Mouse (Mus musculus) left cerebral cortex, postnatal 14 days (tissue): Measurements from ENCODE around the gene Map4k2. TPM values are rescaled to one million over a fixed set of nuclear protein-coding genes. Genes with fewer than 3 reads are reported as not detected.
A peak's percentile ranks its signal among the peaks of the same experiment; 100 is the strongest.

Experiments used
- DNase-seq, 2 experiments: peaks; one replicate each; pipeline ENCODE4 v3.0.0; 2021 to 2022; ENCODE audit warnings: low spot score in 2 of 2, mixed read lengths in 1 of 2
- intact Hi-C: fragments of 180-260 bp; cut with DNase I; formaldehyde crosslinking; loops from one replicate; pipeline ENCODE4 v1.15.1; 2025
- long read RNA-seq, 2 experiments: library from polyadenylated mRNA; stranded (forward); transcript quantifications; one replicate each; pipeline ENCODE4 v2.0.0; 2021
- total RNA-seq, 2 experiments: library from RNA; stranded (reverse); gene quantifications; 2 replicates each; pipeline ENCODE4 v1.2.3; 2021

Gene Map4k2
- 10 to 100 TPM; 60.0 to 75.9 TPM for total RNA-seq
- long read RNA-seq, experiment 1, full-length matches to known transcripts = 10 of 28 reads
- long read RNA-seq, experiment 1, partial matches to known transcripts = 12 of 28 reads
- long read RNA-seq, experiment 1, other reads (novel, unspliced or antisense) = 6 of 28 reads
- long read RNA-seq, experiment 2, full-length matches to known transcripts = 6 of 20 reads
- long read RNA-seq, experiment 2, partial matches to known transcripts = 8 of 20 reads
- long read RNA-seq, experiment 2, other reads (novel, unspliced or antisense) = 6 of 20 reads

GRCm38 (mm10) chr19:6340524-6341452 is at the start of gene Map4k2:
Gene Map4k2 (plus strand): TSS chr19:6341135.
- DNase-seq = peak in 1 of 2 experiments; percentile 66
- intact Hi-C loops = no loop called here

DNA sequence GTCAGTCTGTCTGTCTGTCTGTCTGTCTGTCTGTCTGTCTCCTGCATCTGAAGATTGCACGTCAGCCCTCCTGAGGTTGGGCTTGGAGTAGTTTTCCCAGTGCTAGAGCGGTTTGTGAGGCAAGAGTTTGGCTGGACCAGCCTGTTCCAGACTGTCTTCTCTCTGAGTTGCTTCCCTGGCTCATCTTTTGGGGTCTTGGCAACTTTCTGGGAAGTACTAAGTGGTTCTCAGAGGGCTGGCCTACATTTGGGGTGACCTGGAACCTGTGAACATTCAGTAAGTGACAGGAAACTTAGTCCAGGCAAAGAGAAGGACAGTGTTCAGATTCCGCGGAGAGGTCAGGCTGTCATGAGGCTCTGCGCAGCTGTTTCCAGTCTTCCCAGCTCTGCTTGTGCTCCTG is 48.7 kb upstream of the Map4k2 start:
- no peak for DNase-seq
- intact Hi-C loops = no loop called here

- DNase-seq = no peak
- intact Hi-C loops = no loop called here
Observed at GRCm38 (mm10) chr19:6294301-6294700, 46.6 kb upstream of the Map4k2 start.

DNA sequence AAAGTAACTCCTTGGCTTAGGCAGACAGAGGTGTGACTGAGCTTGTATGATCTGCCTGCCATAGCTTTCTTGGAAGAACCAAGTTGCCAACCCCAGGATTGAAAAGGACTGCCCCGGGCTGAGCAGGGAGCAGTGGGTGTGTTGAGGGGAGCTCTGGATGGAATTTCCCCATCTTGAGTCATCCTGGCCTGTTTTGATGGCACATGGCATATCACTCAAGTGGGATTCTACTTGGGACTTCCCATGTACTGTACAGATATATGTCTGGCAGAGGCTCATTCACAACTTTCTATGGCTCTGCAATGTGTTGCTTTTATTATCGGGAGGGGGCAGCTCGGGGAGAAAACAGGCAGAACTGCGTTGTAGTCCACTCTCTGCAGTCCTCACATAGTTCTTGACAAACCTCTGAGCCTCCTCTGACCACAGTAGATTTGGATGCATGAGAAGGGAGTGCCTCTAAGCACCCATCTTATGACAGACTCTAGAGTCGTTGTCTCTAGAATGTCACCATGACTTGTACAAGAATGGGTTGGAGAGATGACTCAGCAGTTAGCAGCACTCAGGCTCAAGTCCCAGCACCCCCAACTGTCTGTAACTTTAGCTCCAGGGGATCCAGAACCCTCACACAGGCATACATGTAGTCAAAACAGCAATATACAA is 44.3 kb upstream of the Map4k2 start:
- no peak for DNase-seq
- intact Hi-C loops = no loop called here

DNA sequence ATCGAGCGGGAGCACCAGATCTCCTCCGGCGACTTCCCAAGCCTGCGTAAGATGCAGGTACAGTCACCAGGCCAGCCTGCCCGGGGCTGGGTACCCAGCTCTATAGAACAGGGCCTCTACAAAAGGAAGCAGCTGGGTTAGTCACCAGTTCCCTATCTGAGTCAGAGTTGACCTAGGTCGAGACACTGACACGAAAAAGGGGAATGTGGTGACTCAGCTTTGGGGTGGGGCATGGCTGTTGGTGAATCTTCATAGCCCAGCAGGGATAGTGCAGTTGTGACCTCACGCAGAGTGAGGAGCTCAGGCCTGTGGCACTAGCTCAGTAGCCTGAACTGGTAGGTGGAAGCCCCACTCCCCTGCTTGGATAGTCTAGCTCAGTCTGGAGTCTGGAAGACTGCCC is 43.3 kb upstream of the Map4k2 start:
- DNase-seq = no peak
- intact Hi-C loops = no loop called here

DNA sequence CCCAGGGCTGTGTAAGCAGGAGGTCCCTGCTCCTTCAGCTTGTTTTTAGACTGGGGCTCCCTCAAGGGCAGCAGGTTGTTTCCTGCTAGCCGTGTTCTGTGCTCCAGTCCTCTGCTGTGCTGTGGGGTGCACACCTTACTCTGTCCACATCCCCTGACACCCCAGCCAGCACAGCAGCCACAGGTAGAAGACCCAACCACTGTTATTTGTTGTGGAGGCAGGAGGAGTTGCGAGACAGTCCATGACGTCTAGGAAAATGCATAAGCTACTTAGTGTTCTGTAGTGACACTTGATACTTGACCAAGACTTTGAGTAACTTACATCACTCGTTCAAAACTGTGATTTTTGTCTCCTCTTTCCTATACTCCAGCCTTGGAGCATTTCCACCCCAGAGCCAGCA is 41.9 kb upstream of the Map4k2 start:
- no peak for DNase-seq
- intact Hi-C loops = no loop called here

- intact Hi-C loops = no loop called here
- peak in 1 of 2 experiments; percentile 22 for DNase-seq
Observed at GRCm38 (mm10) chr19:6299450-6300267, 41.3 kb upstream of the Map4k2 start.

DNA sequence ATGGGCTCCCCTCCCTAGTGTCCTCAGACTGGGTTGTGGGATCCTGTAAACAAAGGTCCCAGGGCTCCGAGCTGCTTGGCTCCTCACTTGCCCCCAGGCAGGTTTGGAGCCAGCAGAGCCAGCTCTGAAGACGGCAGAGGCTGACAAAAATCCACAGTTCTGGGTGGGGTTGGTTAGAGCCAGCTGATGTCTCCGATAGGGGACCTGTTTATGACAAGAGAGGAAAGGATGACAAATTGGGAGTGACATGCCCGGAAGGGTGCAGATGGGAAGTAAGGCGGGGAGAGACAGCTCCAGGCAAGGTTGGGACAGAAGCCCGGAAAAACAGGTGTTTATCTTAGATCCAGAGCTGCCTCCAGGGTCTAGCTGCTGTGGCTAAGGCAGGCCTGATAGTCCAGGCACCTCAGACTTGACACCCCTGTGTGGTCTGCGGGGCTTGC is 40.5 kb upstream of the Map4k2 start:
- intact Hi-C loops = no loop called here
- DNase-seq = no peak

- intact Hi-C loops = no loop called here
Observed at GRCm38 (mm10) chr19:6302114-6302513, 38.8 kb upstream of the Map4k2 start.

GRCm38 (mm10) chr19:6302522-6302921 is 38.4 kb upstream of the Map4k2 start:
- DNase-seq = peak; percentile 19 to 32
- intact Hi-C loops = no loop called here

More at GRCm38 (mm10) chr19:6302114-6302513, 38.8 kb upstream of the Map4k2 start:
- DNase-seq = no peak

DNA sequence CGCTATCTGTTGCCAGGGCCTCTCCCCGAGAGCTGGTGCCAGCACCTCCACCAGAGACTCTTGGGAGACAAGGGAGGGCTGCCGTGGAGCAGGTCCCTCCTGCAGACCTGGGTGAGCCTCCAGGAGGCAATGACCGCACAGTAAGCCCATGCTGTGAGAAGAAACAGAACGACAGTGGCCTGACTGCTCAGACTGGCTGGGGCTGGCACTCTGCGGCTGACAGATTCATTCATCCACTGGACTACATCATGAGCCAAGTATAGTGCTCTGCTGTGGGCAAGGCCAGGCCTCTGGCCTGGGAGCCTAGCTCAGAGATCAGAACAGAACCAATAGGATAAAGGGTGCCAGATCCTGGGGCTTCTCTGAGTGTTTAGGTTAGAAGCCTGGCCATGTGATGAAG is 37.1 kb upstream of the Map4k2 start:
- intact Hi-C loops = loop anchor here (1.0 kb wide), 1 partner anchor 36 kb away; no protein-coding TSS in a partner anchor
- no peak for DNase-seq

GRCm38 (mm10) chr19:6304787-6305516 is 36.0 kb upstream of the Map4k2 start:
- intact Hi-C loops = loop anchor here (1.0 kb wide), 1 partner anchor 37 kb away; no protein-coding TSS in a partner anchor
- DNase-seq = peak; percentile 68 to 76

DNA sequence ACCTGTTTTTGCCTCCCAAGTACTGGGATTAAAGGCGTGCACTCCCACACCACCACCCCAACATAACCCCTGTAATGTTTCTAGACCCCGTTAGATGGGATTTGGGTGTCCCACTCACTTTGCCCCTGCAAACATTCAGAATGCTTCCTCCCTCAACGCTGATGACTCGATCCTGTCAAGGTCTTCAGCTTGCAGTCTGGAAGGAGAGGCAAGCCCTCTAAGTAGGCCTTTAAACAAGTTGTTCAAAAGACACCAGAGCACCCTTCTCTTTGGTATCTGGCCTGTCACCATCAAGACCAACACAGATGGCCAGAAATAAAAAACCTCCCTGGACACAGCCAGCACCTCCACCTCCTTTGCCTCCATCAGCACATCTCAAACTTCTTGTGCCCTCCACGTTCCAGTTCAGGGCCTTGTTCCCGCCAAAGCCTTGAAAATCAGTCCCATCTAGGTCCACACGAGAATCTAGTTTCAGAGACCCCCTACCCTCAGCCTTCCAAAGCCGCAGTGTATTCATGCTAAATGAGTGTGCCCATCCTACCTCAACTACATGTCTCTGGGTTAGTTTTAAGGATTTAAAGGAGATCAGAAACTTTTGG is 35.3 kb upstream of the Map4k2 start:
- intact Hi-C loops = no loop called here
- DNase-seq = no peak

DNA sequence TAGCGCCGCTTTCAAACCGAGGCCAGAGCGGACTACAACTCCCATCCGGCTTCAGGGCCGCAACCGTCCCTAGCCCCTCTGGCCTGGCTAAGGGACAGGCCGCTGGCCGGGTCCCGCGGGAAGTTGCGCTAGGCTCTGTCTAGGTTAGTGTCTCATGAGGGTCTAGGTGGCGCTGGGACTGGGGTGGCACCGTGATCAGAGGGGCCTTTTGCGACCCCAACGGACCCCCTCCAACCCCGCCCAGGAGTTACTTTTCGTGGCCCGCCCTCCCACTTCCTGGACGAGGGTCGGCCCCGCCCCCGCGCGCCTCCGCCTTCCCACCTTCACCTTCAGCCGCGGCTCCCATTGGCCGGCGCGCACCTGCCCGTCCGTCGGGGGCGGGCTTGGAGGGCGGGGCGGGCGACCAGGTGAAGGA is 34.8 kb upstream of the Map4k2 start, which contains the start of gene Cdc42bpg:
TSS of gene Cdc42bpg (plus strand) at position 320 of the 415 bp plus-strand sequence.
- DNase-seq = peak in 1 of 2 experiments; percentile 36
- intact Hi-C loops = no loop called here

GRCm38 (mm10) chr19:6306586-6306985 is 34.3 kb upstream of the Map4k2 start:
- peak; percentile 49 to 52 for DNase-seq
- intact Hi-C loops = no loop called here

DNA sequence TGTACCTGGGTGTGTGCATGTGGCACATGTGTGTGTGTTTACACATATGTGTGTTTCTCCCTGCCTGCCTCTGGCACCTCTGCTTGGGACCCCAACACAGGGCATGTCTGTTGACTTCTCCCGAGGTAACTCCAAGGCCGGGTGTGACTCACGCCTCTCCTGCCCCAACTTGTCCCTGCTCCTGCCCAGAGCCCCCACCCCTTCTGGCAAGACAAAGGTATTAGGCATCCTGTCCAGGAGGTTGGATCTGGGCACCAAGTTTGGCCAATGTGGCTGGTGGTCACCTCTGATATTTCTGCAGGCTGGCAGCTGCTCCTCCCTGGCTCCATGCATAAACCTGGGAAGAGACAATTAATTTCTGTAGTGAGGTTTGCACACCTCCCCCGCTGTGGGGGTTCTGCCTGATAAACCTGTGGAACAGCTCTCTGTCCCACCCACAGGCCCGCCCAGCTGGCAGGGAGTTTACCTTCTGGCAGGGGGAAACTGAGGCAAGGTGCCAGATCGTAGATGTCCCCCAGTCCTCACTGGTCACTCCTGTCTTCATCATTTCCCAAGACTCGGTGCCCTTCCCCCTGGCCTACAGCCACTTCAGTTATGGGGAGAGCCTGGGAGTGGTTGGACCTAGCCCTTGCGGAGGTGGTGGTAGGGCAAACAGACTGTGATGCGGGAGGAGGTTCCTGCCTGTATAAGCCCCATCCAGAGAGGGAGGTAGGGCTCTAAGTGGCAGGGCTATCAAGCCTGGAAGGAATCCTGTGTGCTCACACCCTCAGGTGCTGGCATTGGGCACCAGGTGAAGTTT is 33.0 kb upstream of the Map4k2 start:
- no peak for DNase-seq
- intact Hi-C loops = no loop called here

- intact Hi-C loops = no loop called here
- DNase-seq = no peak
Observed at GRCm38 (mm10) chr19:6310181-6310580, 30.8 kb upstream of the Map4k2 start.
